Mouse (Mus musculus): Measurements from ENCODE around the gene Lcat. TPM values are rescaled to one million over a fixed set of nuclear protein-coding genes. Genes with fewer than 3 reads are reported as not detected.

Gene Lcat
- total RNA-seq, 2 experiments from 2014 or later = 22.8 to 26.4 TPM

DNA sequence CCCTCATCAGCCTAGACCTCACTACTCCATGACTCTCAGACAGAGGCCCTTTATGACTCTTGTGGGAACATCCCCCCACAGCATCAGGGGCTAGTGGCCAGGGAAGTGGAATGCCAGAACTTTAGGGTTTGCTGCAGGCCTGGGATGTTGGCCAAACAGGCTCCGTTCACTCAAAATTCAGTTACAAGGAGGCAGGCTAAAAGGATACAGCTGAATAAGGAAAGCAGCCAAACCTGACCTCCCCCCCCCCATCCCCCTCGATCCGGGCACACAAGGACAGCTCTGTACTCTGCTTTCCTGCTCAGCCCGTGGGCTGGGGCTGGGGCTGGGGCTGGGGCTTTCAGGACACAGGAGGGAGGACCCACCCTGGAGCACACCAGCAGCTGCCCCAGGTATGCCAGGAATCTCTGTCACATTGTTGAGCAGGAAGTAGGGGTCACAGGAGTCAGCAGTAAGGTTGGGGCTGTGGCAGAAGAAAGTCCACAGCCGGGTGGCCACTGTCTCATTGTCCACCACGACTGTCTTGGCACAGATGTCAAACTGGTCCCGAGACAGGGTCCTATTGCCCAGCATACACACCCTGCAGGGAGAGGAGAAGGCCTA is 8.0 kb upstream of the Lcat start:
- no peak for DNase-seq (ENCODE audit: low spot score in 2 of 2)

- peak; percentile 48 to 57 for DNase-seq (ENCODE audit: low spot score in 2 of 2)
Measured at GRCm38 (mm10) chr8:105949350-105949749, 6.2 kb upstream of the Lcat start.

DNA sequence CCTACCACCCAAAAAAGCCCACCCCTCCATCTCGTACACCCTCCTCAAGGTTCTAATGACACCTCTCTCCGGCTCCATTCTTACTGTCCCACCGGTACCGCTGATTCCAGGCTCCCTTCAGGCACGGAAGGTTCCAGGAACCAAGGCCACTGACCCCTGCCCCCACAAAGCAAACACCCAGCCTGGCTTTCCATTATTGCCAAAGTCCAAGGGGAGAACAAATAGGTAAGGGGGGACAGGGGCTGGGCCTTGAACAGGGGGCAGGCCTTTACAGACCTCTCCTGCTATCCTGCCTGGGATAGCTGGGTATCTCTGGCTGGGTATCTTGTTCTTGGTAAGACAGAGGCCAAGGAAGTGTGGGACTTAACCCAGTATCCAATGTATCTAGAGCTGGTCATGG is 640 bp downstream of the Lcat start:
- no peak for DNase-seq (ENCODE audit: low spot score in 2 of 2)

DNA sequence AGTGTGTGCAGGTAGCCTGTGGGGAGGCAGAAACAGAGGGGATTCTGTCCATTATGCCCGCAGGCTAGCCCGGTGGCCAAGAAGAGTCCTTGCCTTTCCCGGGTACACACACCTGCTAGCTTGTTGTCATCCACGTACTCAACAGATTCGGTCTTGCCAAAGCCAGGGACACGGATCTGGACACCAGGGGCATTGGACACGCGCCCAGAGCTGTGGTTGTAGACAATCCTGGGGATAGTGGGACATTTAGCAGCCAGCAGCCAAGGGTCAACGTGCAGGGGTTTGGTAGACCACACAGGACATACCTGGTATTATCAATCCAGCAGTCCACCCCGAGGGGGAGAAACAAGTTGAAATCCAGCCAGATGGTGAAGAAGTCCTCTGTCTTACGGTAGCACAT is 1.2 kb downstream of the Lcat start:
- no peak for DNase-seq (ENCODE audit: low spot score in 2 of 2)

DNA sequence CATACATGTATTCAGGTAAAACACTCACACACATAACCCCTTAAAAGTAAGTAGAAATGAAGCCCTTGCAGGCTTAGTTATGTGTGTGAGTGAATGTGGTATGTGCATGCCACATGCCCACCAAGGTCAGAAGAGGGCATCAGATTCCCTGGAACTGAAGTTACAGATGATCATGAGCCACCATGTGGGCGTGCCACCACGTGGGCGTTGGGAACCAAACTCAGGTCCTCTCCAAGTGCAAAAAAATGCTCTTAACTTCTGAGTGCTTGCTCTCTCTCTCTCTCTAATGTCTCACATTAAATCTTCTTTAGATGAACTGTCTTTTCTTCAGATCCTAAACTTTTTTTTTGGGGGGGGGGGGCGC is 4.9 kb downstream of the Lcat start, which contains the start of gene Psmb10:
Gene Psmb10 (minus strand): TSS at position 139 of the 364 bp plus-strand sequence.
- DNase-seq (ENCODE audit: low spot score in 2 of 2) = peak; percentile 38 to 42

DNA sequence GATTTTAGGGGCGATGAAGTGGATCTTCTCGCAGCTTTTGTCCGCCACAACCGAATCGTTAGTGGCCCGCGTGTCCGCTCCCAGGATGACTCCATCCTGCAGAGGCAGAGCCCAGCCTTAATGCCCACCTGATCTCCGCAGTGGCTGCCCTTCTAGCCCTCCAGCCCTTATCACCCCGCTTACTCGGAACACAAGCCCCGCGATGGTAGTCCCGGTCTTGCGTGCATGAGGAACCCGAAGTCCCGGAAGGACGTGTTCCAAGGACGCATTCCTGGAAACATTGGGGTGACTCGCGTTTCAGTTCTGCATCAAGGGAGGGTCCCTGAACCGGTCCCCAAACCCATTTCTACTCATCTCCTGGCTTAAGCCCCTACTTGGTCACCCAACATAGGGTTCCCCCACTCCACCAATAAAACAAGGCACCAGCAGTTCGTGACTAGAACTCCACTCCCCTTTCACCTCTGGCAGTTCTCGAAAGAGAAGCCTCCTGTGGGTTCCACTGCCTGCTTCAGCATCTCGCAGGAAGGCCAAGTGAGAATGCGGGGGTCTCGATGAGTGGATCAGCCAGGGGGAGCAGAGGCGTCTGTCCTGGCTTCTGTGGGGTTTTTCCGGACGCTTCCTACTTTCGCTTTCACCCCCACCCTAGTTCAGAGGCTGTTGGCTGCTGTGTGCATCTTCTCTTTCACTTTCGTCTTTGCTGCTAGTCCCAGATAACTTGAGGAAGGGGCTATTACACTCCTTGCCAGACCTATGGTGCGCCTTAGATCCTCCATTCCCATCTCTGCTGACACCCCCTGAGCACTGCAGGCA is 5.5 kb downstream of the Lcat start:
- peak; percentile 38 to 56 for DNase-seq (ENCODE audit: low spot score in 2 of 2)

- peak; percentile 85 to 89 for DNase-seq (ENCODE audit: low spot score in 2 of 2)
Measured at GRCm38 (mm10) chr8:105936866-105937475, 6.2 kb downstream of the Lcat start.

DNA sequence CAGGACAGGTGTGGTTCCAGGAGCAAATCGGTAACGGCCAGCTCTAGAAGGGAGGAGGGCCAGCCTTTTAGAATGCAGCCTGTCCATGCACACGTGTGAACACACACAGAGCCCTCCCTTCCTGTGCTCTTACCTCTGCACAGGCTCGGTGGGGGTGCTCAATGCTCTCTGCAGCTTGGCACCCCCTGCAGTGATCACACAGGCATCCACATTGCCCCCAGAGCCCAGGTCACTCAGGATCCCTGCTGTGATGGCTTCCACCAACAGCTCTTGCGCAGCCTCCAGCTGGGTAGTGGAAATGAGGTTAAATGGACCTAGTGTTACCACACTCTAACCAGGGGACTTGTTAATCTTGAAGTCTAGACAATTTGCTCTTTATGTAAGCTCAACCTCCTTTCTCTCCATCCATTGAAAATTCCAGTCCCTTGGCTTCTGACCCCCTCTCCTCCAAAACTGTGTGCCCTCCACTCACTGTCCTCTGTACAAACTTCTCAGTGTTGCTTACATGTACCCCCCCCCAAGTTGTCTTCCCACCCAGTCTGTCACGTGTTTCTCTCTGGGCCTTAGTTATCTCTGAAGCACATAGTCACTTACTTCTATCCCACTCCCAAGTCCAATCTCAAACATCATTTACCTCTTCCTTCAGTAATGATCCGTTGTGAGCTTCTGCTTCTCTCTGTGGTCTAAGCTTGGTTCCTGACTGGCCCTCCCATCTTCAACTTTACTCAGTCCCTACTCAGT is 7.1 kb downstream of the Lcat start:
- no peak for DNase-seq (ENCODE audit: low spot score in 2 of 2)

DNA sequence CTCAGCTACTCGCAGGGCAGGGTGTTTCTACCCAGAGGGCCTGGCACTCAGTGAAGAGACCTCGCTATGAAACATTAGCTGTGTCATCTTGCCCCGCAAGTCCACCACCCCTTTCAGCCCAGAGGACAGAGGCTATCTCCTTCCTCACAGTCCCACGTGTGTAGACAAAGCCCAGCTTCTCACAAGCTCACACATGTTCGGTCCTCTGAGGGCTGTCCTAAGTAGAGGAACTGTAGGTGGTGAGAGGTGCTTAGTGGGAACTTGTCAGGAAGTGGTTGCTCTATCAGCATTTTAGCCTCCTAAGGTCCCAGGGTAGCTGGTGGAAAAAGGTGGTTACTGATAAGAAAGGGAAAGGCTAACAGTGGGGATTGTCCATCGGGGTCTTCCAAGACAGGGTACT is 8.1 kb downstream of the Lcat start:
- DNase-seq (ENCODE audit: low spot score in 2 of 2) = no peak

DNA sequence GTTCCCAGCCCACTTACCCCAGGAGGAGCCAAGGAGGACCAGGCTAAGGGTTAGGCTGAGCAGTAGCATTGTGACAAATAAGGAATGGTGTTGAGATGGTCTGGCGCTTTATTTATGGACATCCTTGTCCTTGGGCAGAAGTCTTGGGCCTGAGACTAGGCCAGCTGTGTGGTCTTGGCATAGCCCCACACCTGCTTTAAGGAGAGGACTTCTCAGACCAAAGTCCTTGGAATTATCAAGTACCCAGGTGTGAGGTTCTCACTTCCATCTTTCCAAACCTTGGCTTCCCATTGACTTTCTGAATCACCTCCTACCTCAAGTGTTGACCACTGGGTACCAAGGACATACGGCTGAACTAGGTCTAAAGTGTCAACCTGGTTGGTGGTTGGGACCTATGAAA is 9.4 kb downstream of the Lcat start, which contains the start of gene Ctrl:
Gene Ctrl (minus strand): TSS at position 101 of the 400 bp plus-strand sequence.
- DNase-seq (ENCODE audit: low spot score in 2 of 2) = no peak

- no peak for DNase-seq (ENCODE audit: low spot score in 2 of 2)
Measured at GRCm38 (mm10) chr8:105932525-105932924, 10.7 kb downstream of the Lcat start.

DNA sequence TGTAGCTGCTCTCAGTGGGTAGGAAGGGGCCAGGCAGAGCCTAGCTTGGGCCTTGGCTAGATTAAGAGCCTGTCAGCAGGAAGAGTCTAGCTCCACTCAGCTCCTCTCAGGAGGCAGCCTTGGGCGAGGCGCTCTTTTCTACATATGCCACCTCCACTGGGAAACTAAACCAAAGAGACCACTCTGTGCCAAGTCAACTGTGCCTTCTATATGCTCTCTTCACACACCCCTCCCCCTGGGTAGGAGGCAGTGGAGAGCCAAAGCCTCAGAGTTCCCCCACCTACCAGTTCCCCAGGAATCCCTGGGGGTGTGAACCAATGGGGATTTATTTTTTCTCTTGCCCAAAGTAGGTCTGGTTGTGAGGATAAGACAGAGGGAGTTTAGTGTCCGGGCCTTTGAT is 11.9 kb downstream of the Lcat start:
- peak; percentile 53 to 61 for DNase-seq (ENCODE audit: low spot score in 2 of 2)

- peak; percentile 84 to 90 for DNase-seq (ENCODE audit: low spot score in 2 of 2)
Measured at GRCm38 (mm10) chr8:105930602-105931001, 12.6 kb downstream of the Lcat start.

GRCm38 (mm10) chr8:105925123-105925522 is 18.1 kb downstream of the Lcat start:
- DNase-seq (ENCODE audit: low spot score in 2 of 2) = peak; percentile 50 to 53

GRCm38 (mm10) chr8:105919390-105919789 is 23.8 kb downstream of the Lcat start:
- no peak for DNase-seq (ENCODE audit: low spot score in 2 of 2)

DNA sequence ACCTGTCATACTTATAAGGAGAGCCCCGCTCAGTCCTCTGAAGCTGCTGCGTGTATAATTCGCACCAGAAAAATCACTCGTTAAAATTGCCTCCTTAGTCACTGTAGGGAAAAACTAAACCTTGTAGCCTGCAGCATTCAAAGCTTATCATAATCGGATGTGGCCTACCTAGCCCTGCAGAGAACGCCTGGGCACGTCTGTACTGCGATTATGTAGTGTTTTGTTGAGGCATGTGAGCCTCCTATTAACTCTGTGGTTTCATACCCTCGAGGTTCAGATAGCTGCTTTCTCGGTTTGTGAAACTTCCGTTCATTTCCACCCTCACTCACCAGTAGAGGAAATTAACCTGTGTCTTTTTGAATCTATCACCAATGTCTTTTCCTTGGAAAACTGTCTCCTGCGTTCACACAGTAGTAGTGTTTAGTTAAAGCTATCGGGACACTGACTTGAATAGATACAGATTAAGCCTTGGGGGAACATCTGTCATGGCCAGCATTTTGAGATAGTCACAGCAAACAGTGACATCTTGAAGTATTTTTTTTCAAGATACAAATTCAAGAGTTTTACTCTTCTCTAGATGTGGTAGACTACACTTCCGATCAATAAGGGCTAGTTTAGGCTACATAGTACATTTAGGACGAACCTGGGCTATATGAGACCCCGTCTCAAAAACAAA is 42.1 kb downstream of the Lcat start:
- no peak for DNase-seq (ENCODE audit: low spot score in 2 of 2)

- DNase-seq (ENCODE audit: low spot score in 2 of 2) = peak; percentile 90 to 95
Measured at GRCm38 (mm10) chr8:105900180-105900940, 42.8 kb downstream of the Lcat start, which contains the start of gene Pskh1. Gene Pskh1 (plus strand): TSS chr8:105900441.

DNA sequence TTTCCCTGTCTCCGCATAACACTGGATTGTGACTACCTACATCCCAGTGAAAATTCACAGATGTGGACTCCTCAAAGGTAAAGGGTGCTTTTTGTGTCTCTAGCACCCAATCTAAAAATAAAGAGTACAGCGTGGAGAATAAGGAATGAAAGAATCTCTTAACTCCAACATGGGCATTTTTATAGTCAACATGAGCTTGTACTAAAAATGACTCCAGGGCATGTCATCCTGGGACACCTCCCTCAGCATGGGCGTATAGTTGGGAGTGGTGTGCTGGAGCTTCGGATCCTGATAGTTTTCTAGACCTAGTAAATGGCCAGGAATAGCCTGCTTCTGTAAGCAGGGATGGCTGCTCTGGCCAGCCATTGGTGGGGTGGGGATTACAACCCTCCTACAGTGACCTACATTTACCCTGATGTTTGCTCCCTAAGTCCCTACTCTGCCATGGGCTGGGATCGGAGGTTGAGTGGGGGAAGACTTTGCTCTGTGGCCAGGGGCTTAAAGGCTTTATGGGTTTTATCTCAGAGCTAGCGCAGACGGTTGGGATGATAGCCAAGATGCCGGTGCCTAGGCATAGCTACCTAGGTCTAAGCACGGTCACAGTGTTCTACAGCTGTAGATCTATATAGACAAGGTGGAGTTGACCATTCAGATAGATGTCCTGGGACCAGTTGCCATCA is 45.2 kb downstream of the Lcat start:
- DNase-seq (ENCODE audit: low spot score in 2 of 2) = no peak

- peak; percentile 73 to 82 for DNase-seq (ENCODE audit: low spot score in 2 of 2)
Measured at GRCm38 (mm10) chr8:105893339-105893738, 49.8 kb downstream of the Lcat start, which contains the start of gene Nrn1l. Gene Nrn1l (plus strand): TSS chr8:105893567.
